Mouse (Mus musculus): Measurements from ENCODE around the gene Glis2.
A peak's percentile ranks its signal among the peaks of the same experiment; 100 is the strongest.

Glis2 gene

GRCm38 (mm10) chr16:4659326-4659725, 64.8 kb downstream of the Glis2 start:
- DNase-seq (ENCODE audit: low read depth): no peak

GRCm38 (mm10) chr16:4661605-4662004, 67.1 kb downstream of the Glis2 start:
- no peak for DNase-seq (ENCODE audit: low read depth)

GRCm38 (mm10) chr16:4663806-4664205, 69.3 kb downstream of the Glis2 start:
- no peak for DNase-seq (ENCODE audit: low read depth)

- no peak for DNase-seq (ENCODE audit: low read depth)
Measured at GRCm38 (mm10) chr16:4665726-4666125, 71.2 kb downstream of the Glis2 start.

- DNase-seq (ENCODE audit: low read depth): peak; percentile 81
Measured at GRCm38 (mm10) chr16:4667190-4667808, 72.8 kb downstream of the Glis2 start.

- no peak for DNase-seq (ENCODE audit: low read depth)
Measured at GRCm38 (mm10) chr16:4670317-4670716, 75.8 kb downstream of the Glis2 start.

GRCm38 (mm10) chr16:4674091-4674490, 79.6 kb downstream of the Glis2 start:
- DNase-seq (ENCODE audit: low read depth): no peak
